Mouse (Mus musculus) bone marrow macrophage, adult 2 months (primary cell): ENCODE data around the gene AC170998.1. TPM values are rescaled to one million over a fixed set of nuclear protein-coding genes. Genes with fewer than 3 reads are reported as not detected.
A peak's percentile ranks its signal among the peaks of the same experiment; 100 is the strongest.
"Not testable (repeated sequence)": the region's sequence is repeated elsewhere in the genome, so short reads cannot be mapped to it uniquely, and the experiment has no call there.

Experiments
- H3K27ac ChIP-seq: 2 replicates; pipeline ENCODE4 v1.5.1; 2012; ENCODE audit warnings: low read depth, low read length; ENCODE audit not compliant: insufficient read depth
- H3K4me1 ChIP-seq: 2 replicates; pipeline ENCODE4 v1.6.1; 2012; ENCODE audit warnings: low read length; ENCODE audit not compliant: control insufficient read depth, insufficient read depth
- H3K4me3 ChIP-seq: 2 replicates; pipeline ENCODE4 v1.5.1; 2012; ENCODE audit warnings: mild to moderate bottlenecking, low read length, moderate library complexity; ENCODE audit not compliant: insufficient read depth
- CTCF ChIP-seq: IDR thresholded peaks from 2 replicates; pipeline ENCODE4 v1.5.1; 2012; ENCODE audit warnings: low read depth, mild to moderate bottlenecking, low read length, moderate library complexity
- POLR2A ChIP-seq: IDR thresholded peaks from 2 replicates; pipeline ENCODE4 v1.6.1; 2012; ENCODE audit warnings: mild to moderate bottlenecking, low read depth, low read length, borderline replicate concordance
- polyA plus RNA-seq: library from polyadenylated mRNA; stranded (reverse); fragments of >200 nt; gene quantifications from 2 replicates; pipeline ENCODE4 v1.2.4, GENCODE M21; 2012; ENCODE audit not compliant: missing spikeins, insufficient read depth, insufficient read length

The AC170998.1 gene
- polyA plus RNA-seq, 1 experiment = 4.0 TPM

- H3K4me3 ChIP-seq = no peak overlapping the region
- peak overlapping the region; percentile 58 for H3K27ac ChIP-seq
- H3K4me1 ChIP-seq = peaks cover 61% of the 10 kb centered on the region
- TF ChIP-seq CTCF = no peak
Measured at GRCm38 (mm10) chr17:28715832-28716548, 9.9 kb upstream of the AC170998.1 start.

DNA sequence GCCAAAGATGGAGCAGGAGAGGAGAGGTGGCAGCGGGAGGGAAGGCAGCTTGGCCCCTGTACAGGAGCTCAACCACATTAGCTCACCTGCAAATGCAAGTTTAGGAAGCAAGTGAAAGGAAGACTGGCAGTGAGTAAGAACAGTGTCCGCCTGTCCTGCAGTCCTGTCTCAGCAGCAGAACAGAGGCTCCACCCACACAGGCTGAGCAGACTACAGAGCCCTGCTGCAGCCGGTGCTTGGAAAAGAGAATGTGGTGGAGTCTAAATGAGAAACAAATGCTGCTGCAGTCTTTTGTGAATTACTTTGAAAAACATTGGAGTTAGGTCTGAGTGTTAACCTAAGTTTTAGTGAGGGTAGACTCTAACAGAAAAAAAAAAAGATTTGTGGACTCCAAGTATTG is 8.3 kb upstream of the AC170998.1 start:
- no peak overlapping the region for H3K4me3 ChIP-seq
- peaks cover 61% of the 10 kb centered on the region for H3K4me1 ChIP-seq
- H3K27ac ChIP-seq = no peak overlapping the region
- no peak for TF ChIP-seq CTCF
- TF ChIP-seq POLR2A = no peak

- H3K4me1 ChIP-seq, H3K27ac ChIP-seq, H3K4me3 ChIP-seq: not testable (repeated sequence)
Measured at GRCm38 (mm10) chr17:28727511-28727910, 1.6 kb downstream of the AC170998.1 start.

DNA sequence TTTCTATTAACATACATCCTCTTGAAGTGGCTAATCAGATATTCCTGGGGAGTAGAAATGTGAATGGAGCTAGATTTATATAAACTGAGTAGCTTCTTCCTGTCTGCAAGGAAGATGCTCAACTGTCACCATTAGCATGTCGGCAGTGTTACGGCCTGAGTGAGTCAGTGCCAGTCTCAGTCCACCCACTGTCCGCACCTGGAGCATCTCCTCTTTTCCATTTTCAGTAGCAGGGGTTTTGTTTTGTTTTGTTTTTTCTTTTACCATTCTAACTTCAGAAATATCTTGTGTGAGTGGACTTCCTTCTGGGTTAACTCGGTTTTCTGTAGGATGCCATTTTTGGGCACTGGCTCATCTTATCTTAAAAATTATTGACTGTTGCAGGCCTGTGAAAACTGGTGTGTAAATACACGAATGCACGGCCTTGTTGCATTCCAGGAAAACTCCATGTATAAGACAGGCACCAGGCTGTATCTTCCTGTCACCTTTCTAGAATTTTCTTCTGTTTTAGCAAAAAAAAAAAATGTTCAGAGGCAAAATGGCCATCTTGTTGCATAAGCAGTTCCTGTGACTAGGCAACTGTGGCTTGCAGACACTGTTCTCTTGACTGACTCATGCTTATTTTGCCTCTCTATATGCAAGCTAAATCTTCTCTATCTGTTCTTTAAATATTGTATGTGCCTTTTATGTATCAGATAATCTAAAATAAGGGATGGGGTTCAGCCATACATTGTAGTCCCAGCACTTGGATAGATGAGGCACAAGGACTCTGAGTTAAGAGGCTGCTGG is 9.6 kb downstream of the AC170998.1 start:
- Histone ChIP-seq H3K27ac (peak overlapping the region; percentile 88), H3K4me1 (peaks cover 50% of the 10 kb centered on the region), H3K4me3 (no peak overlapping the region)
- TF ChIP-seq CTCF (no peak), POLR2A (no peak)

DNA sequence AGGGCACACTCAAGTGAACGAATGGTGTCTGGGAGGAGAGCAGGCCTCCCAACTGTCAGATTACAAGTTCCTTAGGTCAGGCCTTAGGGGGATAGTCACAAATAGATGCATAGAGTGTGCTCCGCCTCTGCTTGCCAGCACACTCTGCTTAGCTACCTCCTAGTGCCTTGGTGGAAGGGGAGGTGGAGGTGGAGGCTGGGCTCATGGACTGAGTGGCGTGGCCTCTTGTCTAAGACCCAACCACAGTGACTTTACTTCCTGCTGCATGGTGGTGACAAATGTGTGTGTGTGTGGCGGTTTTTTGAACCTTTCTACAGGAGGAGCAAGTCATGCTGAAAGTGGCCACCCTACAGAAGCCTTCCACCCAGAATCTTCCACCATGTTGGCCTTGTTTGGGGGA is 10.6 kb downstream of the AC170998.1 start:
- Histone ChIP-seq H3K4me1 (peaks cover 50% of the 10 kb centered on the region), H3K27ac (peak overlapping the region; percentile 88), H3K4me3 (no peak overlapping the region)
- no peak for TF ChIP-seq POLR2A
- no peak for TF ChIP-seq CTCF

GRCm38 (mm10) chr17:28737973-28738372 is 12.1 kb downstream of the AC170998.1 start:
- Histone ChIP-seq H3K4me1 (peaks cover 50% of the 10 kb centered on the region), H3K4me3 (no peak overlapping the region), H3K27ac (peak overlapping the region; percentile 88)
- TF ChIP-seq POLR2A = no peak
- TF ChIP-seq CTCF = no peak

GRCm38 (mm10) chr17:28739244-28739643 is 13.4 kb downstream of the AC170998.1 start:
- Histone ChIP-seq H3K4me3 (no peak overlapping the region), H3K4me1 (peaks cover 47% of the 10 kb centered on the region), H3K27ac (no peak overlapping the region)
- TF ChIP-seq CTCF (no peak), POLR2A (no peak)

DNA sequence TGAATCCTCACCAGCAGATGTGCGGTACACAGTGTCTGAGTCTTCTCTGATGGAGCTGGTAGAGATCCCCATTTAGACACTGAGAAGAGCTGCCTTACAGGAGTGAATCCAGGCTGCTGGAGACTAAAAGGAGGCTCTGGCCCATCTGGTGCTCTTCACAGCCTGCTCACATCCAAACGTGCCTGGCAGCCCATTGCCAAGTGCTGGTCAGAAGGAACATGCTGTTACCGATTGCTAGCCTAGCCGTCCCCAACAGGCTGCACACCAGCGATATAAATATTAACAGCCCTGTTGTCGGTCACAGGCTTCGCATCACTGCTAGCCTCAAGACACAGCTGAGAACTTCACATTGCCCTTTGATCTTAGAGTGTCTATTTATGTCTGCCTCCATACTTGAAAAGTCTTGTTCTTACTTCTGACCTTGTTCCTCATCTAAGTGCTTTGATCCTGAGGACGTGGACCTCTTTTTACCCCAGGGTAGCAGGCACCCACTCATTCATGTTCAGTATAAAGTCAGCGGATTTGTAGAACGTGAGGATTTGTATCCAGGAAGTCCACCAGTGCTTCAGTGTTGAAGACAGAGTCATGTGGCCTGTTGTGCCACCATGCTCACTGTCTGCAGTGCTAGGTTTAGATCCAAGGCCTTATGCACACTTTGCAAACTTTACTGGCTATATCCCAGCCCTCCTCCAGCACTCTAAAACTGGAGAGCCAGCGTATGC is 17.4 kb downstream of the AC170998.1 start:
- H3K4me1 ChIP-seq = peaks cover 15% of the 10 kb centered on the region
- H3K27ac ChIP-seq = no peak overlapping the region
- no peak overlapping the region for H3K4me3 ChIP-seq
- no peak for TF ChIP-seq CTCF
- TF ChIP-seq POLR2A = no peak

DNA sequence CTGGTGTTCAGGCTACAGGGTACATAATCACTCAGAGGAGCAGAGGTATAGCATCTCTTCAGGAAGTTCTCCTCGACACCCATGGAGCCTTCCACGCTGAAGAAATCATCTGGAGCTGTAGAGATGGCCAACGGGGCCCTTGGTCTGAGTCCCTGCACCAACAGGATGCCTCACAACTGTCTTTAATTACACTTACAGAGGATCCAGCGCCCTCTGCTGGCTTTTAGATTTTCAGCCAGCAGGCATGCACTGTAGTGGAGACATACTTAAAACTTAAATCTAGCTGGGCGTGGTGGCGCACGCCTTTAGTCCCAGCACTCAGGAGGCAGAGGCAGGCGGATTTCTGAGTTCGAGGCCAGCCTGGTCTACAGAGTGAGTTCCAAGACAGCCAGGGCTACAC is 18.0 kb downstream of the AC170998.1 start:
- Histone ChIP-seq H3K4me3 (no peak overlapping the region), H3K4me1 (peaks cover 9% of the 10 kb centered on the region), H3K27ac (no peak overlapping the region)
- TF ChIP-seq POLR2A (no peak), CTCF (peak; percentile 6; the same call in 1 of the 2 replicates)

DNA sequence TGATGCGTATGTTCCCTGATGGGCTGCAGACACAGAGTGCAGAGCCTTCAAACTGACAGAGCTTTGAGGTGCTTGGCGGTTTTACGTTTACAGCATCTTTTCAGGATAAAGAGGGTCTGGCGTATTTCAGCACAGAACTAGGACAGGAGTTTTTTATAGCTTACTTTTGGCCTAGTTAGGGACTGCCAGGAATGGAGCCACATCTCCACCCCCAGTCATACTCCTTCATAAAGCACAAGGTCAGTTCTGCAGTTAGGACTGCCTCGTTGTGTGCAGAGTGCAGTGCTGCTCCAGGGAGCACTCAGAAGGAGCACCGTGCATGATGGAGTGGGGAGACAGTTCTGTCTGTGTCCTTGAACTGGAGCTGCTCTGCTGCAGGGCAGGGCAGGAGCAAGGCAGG is 19.9 kb downstream of the AC170998.1 start:
- Histone ChIP-seq H3K27ac (no peak overlapping the region), H3K4me3 (no peak overlapping the region), H3K4me1 (peaks cover 17% of the 10 kb centered on the region)
- TF ChIP-seq CTCF (no peak), POLR2A (no peak)

DNA sequence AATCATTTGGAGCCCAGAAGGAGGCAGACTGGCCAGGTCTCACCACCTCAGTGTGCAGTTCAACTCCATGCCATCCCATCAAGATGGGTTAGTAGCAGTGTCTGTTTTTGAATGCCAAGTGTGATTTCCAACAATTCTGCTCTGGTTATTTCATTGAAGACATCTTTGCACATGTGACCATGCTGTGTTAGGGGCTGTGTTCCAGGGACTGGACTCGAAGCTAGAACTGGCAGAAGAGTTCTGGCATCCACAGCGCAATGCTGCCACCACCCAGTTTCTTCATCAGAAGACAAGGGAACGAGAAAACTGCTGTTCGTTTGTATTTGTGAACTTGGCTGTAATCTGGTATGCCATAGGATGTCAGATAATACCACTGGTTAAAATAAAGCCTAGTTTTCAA is 22.1 kb downstream of the AC170998.1 start:
- H3K4me3 ChIP-seq = no peak overlapping the region
- peaks cover 23% of the 10 kb centered on the region for H3K4me1 ChIP-seq
- no peak overlapping the region for H3K27ac ChIP-seq
- TF ChIP-seq POLR2A (no peak), CTCF (no peak)
